Mouse (Mus musculus) 3134 (cell line): ENCODE data around the gene Ntng1.
A peak's percentile ranks its signal among the peaks of the same experiment; 100 is the strongest.
"Not testable (repeated sequence)": the region's sequence is repeated elsewhere in the genome, so short reads cannot be mapped to it uniquely, and the experiment has no call there.

Experiments
- DNase-seq: peaks from one replicate; pipeline ENCODE4 v3.0.0-alpha.2; 2011; ENCODE audit warnings: low spot score; ENCODE audit not compliant: insufficient read length; ENCODE audit errors: extremely low read depth

The Ntng1 gene

GRCm38 (mm10) chr3:109804145-109804544 is 339.7 kb downstream of the Ntng1 start:
- DNase-seq, result no peak

GRCm38 (mm10) chr3:109803616-109804015 is 340.2 kb downstream of the Ntng1 start:
- DNase-seq, result no peak

GRCm38 (mm10) chr3:109797354-109797753 is 346.5 kb downstream of the Ntng1 start:
- DNase-seq, result no peak

- no peak for DNase-seq
Measured at GRCm38 (mm10) chr3:109783231-109783630, 360.6 kb downstream of the Ntng1 start.

- DNase-seq, result peak; percentile 4
Measured at GRCm38 (mm10) chr3:109782289-109782951, 361.4 kb downstream of the Ntng1 start.

GRCm38 (mm10) chr3:109781917-109782288 is 361.9 kb downstream of the Ntng1 start:
- DNase-seq, result no peak

GRCm38 (mm10) chr3:109775200-109775599 is 368.6 kb downstream of the Ntng1 start:
- DNase-seq, result no peak

GRCm38 (mm10) chr3:109772120-109772519 is 371.7 kb downstream of the Ntng1 start:
- DNase-seq, result no peak

GRCm38 (mm10) chr3:109766939-109767338 is 376.9 kb downstream of the Ntng1 start:
- no peak for DNase-seq

- DNase-seq, result no peak
Measured at GRCm38 (mm10) chr3:109765608-109766007, 378.2 kb downstream of the Ntng1 start.

- peak; percentile 9 for DNase-seq
Measured at GRCm38 (mm10) chr3:109765141-109765540, 378.7 kb downstream of the Ntng1 start.

- no peak for DNase-seq
Measured at GRCm38 (mm10) chr3:109756426-109756825, 387.4 kb downstream of the Ntng1 start.

GRCm38 (mm10) chr3:109747593-109747992 is 396.2 kb downstream of the Ntng1 start:
- not testable (repeated sequence) for DNase-seq

GRCm38 (mm10) chr3:109740466-109741102 is 403.2 kb downstream of the Ntng1 start:
- no peak for DNase-seq

- DNase-seq, result no peak
Measured at GRCm38 (mm10) chr3:109732327-109733182, 411.3 kb downstream of the Ntng1 start.

- no peak for DNase-seq
Measured at GRCm38 (mm10) chr3:109731592-109732230, 412.1 kb downstream of the Ntng1 start.
